Mouse (Mus musculus) MEL (cell line): ENCODE data around the gene Cmss1.

Experiments used
- CHD1 ChIP-seq: IDR thresholded peaks from 2 replicates; pipeline ENCODE4 v1.6.1; 2012; ENCODE audit warnings: low read depth, mild to moderate bottlenecking, inconsistent platforms, low read length, improper control_type of control experiment
- CTCF ChIP-seq, 3 experiments: IDR thresholded peaks in 2 of 3; conservative IDR thresholded peaks in 1 of 3; 2 replicates each; pipeline ENCODE4 v1.5.1; 2011 to 2012; ENCODE audit warnings: low read length in 3 of 3, low read depth in 2 of 3, mild to moderate bottlenecking in 2 of 3, improper control_type of control experiment in 1 of 3, inconsistent platforms in 1 of 3, mixed read lengths in 1 of 3, moderate library complexity in 1 of 3; ENCODE audit not compliant: control insufficient read depth in 1 of 3, insufficient read depth in 1 of 3, poor library complexity in 1 of 3, severe bottlenecking in 1 of 3
- HCFC1 ChIP-seq: IDR thresholded peaks from 2 replicates; pipeline ENCODE4 v1.6.1; 2012; ENCODE audit warnings: low read depth, mild to moderate bottlenecking, inconsistent platforms, low read length, improper control_type of control experiment, moderate library complexity
- MAFK ChIP-seq: IDR thresholded peaks from 2 replicates; pipeline ENCODE4 v1.6.1; 2011; ENCODE audit warnings: low read depth, mild to moderate bottlenecking, low read length, improper control_type of control experiment, borderline replicate concordance
- NRF1 ChIP-seq: IDR thresholded peaks from 2 replicates; pipeline ENCODE4 v1.6.1; 2014; ENCODE audit warnings: low read depth, mild to moderate bottlenecking, inconsistent platforms, low read length, improper control_type of control experiment, moderate library complexity; ENCODE audit not compliant: poor library complexity, insufficient read depth, severe bottlenecking
- POLR2A ChIP-seq, 2 experiments: IDR thresholded peaks; 2 replicates each; pipeline ENCODE4 v1.6.1; 2011 to 2012; ENCODE audit warnings: low read length in 2 of 2, mild to moderate bottlenecking in 2 of 2, control low read depth in 1 of 2, improper control_type of control experiment in 1 of 2, low read depth in 1 of 2, moderate library complexity in 1 of 2; ENCODE audit not compliant: control insufficient read depth in 1 of 2, insufficient read depth in 1 of 2, poor library complexity in 1 of 2
- POLR2AphosphoS5 ChIP-seq: IDR thresholded peaks from 2 replicates; pipeline ENCODE4 v1.6.1; 2012; ENCODE audit warnings: low read depth, borderline replicate concordance, mild to moderate bottlenecking, inconsistent platforms, low read length, moderate library complexity, mixed read lengths
- SMC3 ChIP-seq: IDR thresholded peaks from 2 replicates; pipeline ENCODE4 v1.6.1; 2011; ENCODE audit warnings: low read depth, low read length, improper control_type of control experiment
- ZC3H11A ChIP-seq: IDR thresholded peaks from 2 replicates; pipeline ENCODE4 v1.6.1; 2012; ENCODE audit warnings: low read depth, mild to moderate bottlenecking, inconsistent platforms, low read length, improper control_type of control experiment

DNA sequence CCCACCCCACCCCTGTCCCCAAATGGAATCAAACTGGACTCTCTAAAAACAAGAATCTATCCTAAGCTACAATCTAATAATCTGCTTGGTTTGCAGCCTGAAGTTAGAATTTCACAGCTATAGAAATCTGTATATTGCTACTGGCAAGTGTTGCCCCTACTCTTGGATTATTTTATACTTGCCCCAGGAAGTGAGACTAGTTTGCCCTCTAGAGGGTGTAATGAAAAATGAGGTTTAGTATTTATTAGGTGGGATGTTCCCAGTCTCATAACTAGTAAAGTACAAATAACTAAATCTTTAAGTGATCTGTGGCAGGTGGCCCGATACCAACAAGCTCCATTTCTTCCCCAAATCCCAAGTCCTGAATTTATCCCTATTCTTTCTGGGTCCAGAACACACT lies 29.1 kb downstream of the Cmss1 start:
- TF ChIP-seq MAFK (no peak), CHD1 (no peak), CTCF (IDR thresholded peaks at IDR 0.05 in 2 of 3, conservative IDR thresholded peaks at IDR 0.05 in 1 of 3; ENCODE audit: control insufficient read depth in 1 of 3, insufficient read depth in 1 of 3, low read depth in 2 of 3, low read length in 3 of 3, poor library complexity in 1 of 3, severe bottlenecking in 1 of 3) (peak in 2 of 3 experiments; percentile 7 to 63; a peak in 2 of 6 replicates), SMC3 (peak; percentile 50), POLR2A (IDR thresholded peaks at IDR 0.05; ENCODE audit: control insufficient read depth in 1 of 2, insufficient read depth in 1 of 2, low read depth in 1 of 2, low read length in 2 of 2, poor library complexity in 1 of 2) (no peak), ZC3H11A (peak; percentile 42), HCFC1 (no peak), NRF1 (no peak), POLR2AphosphoS5 (no peak)
